Mouse (Mus musculus) neural tube, embryonic 11.5 days (tissue): ENCODE results near the gene Stk32c. TPM values are rescaled to one million over a fixed set of nuclear protein-coding genes. Genes with fewer than 3 reads are reported as not detected.

Experiments
- ATAC-seq: fragments of 200-750 bp; cut with Nextera tagmentation; 2 replicates; pipeline ENCODE4 v1.8.0; 2017; ENCODE audit warnings: moderate number of reproducible peaks, mild to moderate bottlenecking, moderate TSS enrichment, moderate library complexity; ENCODE audit not compliant: insufficient read depth, low FRiP score, low TSS enrichment
- DNase-seq: peaks from one replicate; pipeline ENCODE4 v3.0.0-alpha.2; 2015; ENCODE audit warnings: low spot score
- H3K27ac ChIP-seq: fragments of 300-500 bp; sonication (generic); 2 replicates; pipeline ENCODE4 v1.5.1; 2014; ENCODE audit warnings: low read depth, mild to moderate bottlenecking, low read length
- H3K27me3 ChIP-seq: fragments of 300-500 bp; sonication (generic); 2 replicates; pipeline ENCODE4 v1.6.1; 2014; ENCODE audit warnings: mild to moderate bottlenecking, low read length, mixed read lengths; ENCODE audit not compliant: control insufficient read depth, insufficient read depth
- H3K36me3 ChIP-seq: fragments of 300-500 bp; sonication (generic); 2 replicates; pipeline ENCODE4 v1.6.1; 2014; ENCODE audit warnings: mild to moderate bottlenecking, low read length, moderate library complexity, mixed read lengths; ENCODE audit not compliant: control insufficient read depth, insufficient read depth
- H3K4me1 ChIP-seq: fragments of 300-500 bp; sonication (generic); 2 replicates; pipeline ENCODE4 v1.6.1; 2014; ENCODE audit warnings: low read length, mixed read lengths; ENCODE audit not compliant: control insufficient read depth, insufficient read depth
- H3K4me2 ChIP-seq: fragments of 300-500 bp; sonication (generic); 2 replicates; pipeline ENCODE4 v1.6.1; 2014; ENCODE audit warnings: low read depth, mild to moderate bottlenecking, moderate library complexity
- H3K4me3 ChIP-seq: fragments of 300-500 bp; sonication (generic); 2 replicates; pipeline ENCODE4 v1.5.1; 2014; ENCODE audit warnings: low read depth, low read length
- H3K9ac ChIP-seq: fragments of 300-500 bp; sonication (generic); 2 replicates; pipeline ENCODE4 v1.6.1; 2014; ENCODE audit warnings: mild to moderate bottlenecking, low read length
- H3K9me3 ChIP-seq: fragments of 300-500 bp; sonication (generic); 2 replicates; pipeline ENCODE4 v1.6.1; 2016; ENCODE audit warnings: low read length; ENCODE audit not compliant: control insufficient read depth
- WGBS: fragments of 180-500 bp; shearing (Covaris S2); extraction: QIAGEN DNeasy Blood & Tissue Kit; methylation state at CpG from one replicate; pipeline ENCODE4 v1.1.7; 2014; 5-methylcytosine and 5-hydroxymethylcytosine counted together
- polyA plus RNA-seq: library from polyadenylated mRNA; unstranded; fragments of >200 nt; fragmentation: Nextera tagmentation; extraction: Ambion mirVana; gene quantifications from 2 replicates; pipeline ENCODE4 v1.2.1, GENCODE M21; 2014

Gene Stk32c
- polyA plus RNA-seq, 1 experiment from 2014 or later = 0.46 TPM

DNA sequence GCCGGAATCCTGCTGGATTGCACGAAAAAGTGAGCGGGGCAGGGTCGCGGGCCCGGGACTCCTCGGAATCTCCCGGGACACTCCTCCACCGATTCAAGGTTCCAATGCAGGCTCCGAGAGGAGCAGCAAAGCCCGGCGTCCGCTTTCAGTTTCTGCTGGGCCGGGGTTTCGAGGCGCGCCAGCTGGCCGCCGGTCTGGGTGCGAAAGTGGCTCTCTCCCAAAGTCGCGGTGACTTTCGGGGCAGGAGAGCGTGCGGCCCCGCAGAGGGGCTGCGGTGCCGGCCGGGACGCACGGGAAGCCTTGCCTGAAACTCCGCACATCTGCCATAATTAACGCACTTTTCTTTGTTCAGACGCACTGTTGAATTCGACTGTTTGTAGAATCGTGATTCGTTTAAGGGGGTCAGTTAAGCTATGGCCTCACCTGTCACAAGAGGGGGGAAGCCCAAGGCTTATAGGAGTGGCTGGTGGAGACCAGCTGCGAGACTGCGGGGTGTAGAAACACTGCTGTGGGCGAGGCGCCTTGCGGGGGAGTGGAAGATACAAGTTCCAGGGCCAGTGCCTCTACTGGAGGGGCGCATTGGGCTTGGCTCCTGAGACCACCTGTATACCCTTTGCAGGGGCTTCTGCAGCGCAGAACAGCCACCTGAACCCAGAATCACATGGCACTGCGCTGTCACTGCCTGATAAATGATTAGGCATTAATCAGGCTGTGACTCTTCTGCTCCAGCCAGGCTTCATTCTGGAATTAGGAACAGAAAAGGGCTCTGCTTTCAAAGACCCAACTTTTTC is 35.7 kb upstream of the Stk32c start:
- DNase-seq (peak; percentile 44), ATAC-seq (peak; percentile 26; the same call in 1 of the 2 replicates)
- Histone ChIP-seq H3K27ac (no peak overlapping the region), H3K9ac (peak overlapping the region; percentile 74), H3K4me3 (peak overlapping the region; percentile 55), H3K27me3 (peaks cover 18% of the 10 kb centered on the region), H3K9me3 (no peaks in the 10 kb centered on the region), H3K4me1 (peaks cover 12% of the 10 kb centered on the region), H3K36me3 (no peaks in the 10 kb centered on the region), H3K4me2 (peak overlapping the region; percentile 98)
- 2% methylated on average over 45 of the region's 45 CpGs for WGBS

DNA sequence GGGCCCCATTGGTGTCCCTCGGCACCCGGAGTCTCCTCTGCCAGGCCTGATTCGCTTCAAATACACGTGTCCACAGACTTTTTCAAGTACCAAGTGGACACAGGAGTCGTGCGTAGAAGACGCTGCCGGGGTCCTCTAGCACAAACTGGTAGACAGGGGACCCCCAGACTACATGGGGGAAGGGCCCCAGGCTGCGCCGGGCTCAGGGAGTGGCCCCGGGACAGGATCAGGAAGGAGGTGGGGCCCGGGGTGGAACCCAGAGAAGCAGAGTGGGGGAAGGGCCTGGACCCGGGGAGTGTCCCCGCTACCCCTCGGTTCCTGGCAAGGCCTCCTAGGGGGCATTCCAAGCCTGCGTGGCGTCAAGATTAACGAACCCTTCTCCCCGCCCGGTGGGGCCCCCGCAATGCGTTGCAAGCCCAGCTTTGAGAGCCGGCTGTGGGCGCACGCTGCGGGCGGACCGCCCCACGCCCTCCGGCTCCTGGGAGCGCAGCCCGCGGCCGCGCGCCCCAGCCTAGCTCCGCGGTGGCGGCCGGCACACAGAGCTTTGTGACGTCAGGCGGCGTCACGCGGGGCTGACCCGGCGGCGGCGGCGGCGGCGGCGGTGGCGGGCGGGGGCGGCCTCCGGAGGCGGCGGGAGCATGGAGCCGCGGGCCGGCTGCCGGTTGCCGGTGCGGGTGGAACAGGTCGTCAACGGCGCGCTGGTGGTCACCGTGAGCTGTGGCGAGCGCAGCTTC is 34.9 kb upstream of the Stk32c start, which contains the start of gene Pwwp2b:
Pwwp2b (plus strand) TSS at position 602 of the 734 bp plus-strand sequence.
- Histone ChIP-seq H3K9me3 (no peaks in the 10 kb centered on the region), H3K27ac (no peak within 1 kb of the TSS), H3K4me1 (peaks cover 12% of the 10 kb centered on the region), H3K4me2 (peak within 1 kb of the TSS; percentile 98), H3K36me3 (no peaks in the 10 kb centered on the region), H3K4me3 (peak within 1 kb of the TSS; percentile 55), H3K27me3 (peaks cover 18% of the 10 kb centered on the region), H3K9ac (peak within 1 kb of the TSS; percentile 74)
- under 1% methylated on average over 62 of the region's 72 CpGs for WGBS
- peak; percentile 81 for DNase-seq
- ATAC-seq = peak; percentile 78

GRCm38 (mm10) chr7:139246931-139247880 is 34.1 kb upstream of the Stk32c start:
- peak overlapping the region; percentile 74 for H3K9ac ChIP-seq
- ATAC-seq (peak; percentile 42), DNase-seq (peak; percentile 45)
- H3K9me3 ChIP-seq = no peaks in the 10 kb centered on the region
- H3K4me1 ChIP-seq = peaks cover 12% of the 10 kb centered on the region
- H3K27me3 ChIP-seq = peaks cover 18% of the 10 kb centered on the region
- peak overlapping the region; percentile 55 for H3K4me3 ChIP-seq
- peak overlapping the region; percentile 98 for H3K4me2 ChIP-seq
- no peak overlapping the region for H3K27ac ChIP-seq
- H3K36me3 ChIP-seq = no peaks in the 10 kb centered on the region
- WGBS = 3% methylated on average over 38 of the region's 38 CpGs

- Histone ChIP-seq H3K36me3 (no peaks in the 10 kb centered on the region), H3K4me2 (no peak overlapping the region), H3K9me3 (no peaks in the 10 kb centered on the region), H3K4me3 (no peak overlapping the region), H3K27me3 (peaks cover 18% of the 10 kb centered on the region), H3K27ac (no peak overlapping the region), H3K9ac (no peak overlapping the region), H3K4me1 (peaks cover 12% of the 10 kb centered on the region)
- ATAC-seq = no peak
- 73% methylated on average over 5 of the region's 5 CpGs for WGBS
- DNase-seq = no peak
Observed at GRCm38 (mm10) chr7:139246086-139246485, 33.0 kb upstream of the Stk32c start.

DNA sequence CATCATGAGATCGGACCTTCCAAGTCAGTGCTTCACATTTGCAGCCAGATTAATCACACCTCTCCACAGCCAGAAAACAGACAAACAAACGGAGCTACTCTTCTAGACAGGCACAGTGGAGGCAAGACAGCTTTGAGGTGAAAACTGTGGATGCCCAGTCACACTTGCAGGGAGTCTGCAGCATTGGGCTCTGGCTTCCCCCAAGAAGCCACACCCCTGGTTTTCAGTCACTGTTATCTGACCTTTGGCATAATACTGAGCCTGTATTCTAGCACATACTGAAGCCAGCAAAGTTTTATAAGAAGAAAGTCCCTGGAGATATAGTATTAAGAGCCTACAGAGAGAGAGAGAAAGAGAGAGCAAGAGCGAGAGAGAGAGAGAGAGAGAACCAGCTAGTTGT is 26.3 kb upstream of the Stk32c start:
- no peak for DNase-seq
- 82% methylated on average over 3 of the region's 3 CpGs for WGBS
- H3K27me3 ChIP-seq = 0 out of 2 replicates have a peak, but pooled peaks cover 2% of the 10 kb centered on the region
- H3K4me2 ChIP-seq = no peak overlapping the region
- H3K27ac ChIP-seq = no peak overlapping the region
- ATAC-seq = no peak
- no peaks in the 10 kb centered on the region for H3K36me3 ChIP-seq
- H3K4me3 ChIP-seq = no peak overlapping the region
- peaks cover 2% of the 10 kb centered on the region; the same call in 1 of the 2 replicates for H3K4me1 ChIP-seq
- no peak overlapping the region for H3K9ac ChIP-seq
- H3K9me3 ChIP-seq = no peaks in the 10 kb centered on the region

DNA sequence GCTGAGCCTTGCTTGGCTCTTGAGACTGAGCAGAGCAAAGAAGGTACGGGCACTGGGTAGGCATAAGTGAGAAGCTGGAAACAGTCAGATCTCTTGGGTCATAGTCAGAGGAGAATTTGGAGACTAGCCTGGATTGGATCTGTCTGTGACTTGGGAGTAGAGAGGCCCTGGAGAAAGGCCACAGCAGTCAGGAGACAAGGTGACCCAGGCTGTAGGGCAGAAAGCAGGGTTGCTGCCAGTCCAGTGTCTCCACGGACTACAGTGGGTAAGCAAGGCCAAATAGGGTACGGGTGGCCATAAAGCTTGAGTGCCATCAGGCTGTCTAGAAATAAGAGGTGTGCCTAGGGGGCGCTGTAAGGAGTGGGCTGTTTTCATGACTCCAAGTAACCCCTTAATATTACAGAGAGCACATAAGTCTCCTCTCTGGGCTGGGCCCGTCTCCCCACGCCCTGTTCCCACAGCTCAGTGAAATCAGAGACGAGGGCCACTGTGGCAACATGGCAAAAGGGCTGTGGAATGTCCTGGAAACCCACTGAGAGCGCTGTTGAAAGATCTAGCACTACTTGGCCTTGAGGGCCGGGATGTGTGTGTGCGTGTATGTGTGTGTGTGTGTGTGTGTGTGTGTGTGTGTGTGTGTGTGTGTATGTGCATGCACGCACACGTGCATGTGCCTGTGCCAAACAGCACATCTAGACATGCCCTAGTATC is 22.7 kb upstream of the Stk32c start:
- no peak for ATAC-seq
- Histone ChIP-seq H3K9me3 (no peaks in the 10 kb centered on the region), H3K9ac (no peak overlapping the region)

GRCm38 (mm10) chr7:139234426-139235188 is 21.5 kb upstream of the Stk32c start:
- Histone ChIP-seq H3K9me3 (no peaks in the 10 kb centered on the region), H3K4me1 (peaks cover 7% of the 10 kb centered on the region; the same call in 1 of the 2 replicates), H3K27ac (no peak overlapping the region), H3K36me3 (no peaks in the 10 kb centered on the region), H3K4me2 (no peak overlapping the region), H3K4me3 (no peak overlapping the region), H3K27me3 (0 out of 2 replicates have a peak, but pooled peaks cover 2% of the 10 kb centered on the region), H3K9ac (no peak overlapping the region; the same call in 1 of the 2 replicates)
- DNase-seq (peak; percentile 58), ATAC-seq (peak; percentile 55; the same call in 1 of the 2 replicates)
- WGBS = 8% methylated on average over 18 of the region's 18 CpGs

More for the DNA sequence above, 22.7 kb upstream of the Stk32c start:
- Histone ChIP-seq H3K27ac (no peak overlapping the region), H3K36me3 (no peaks in the 10 kb centered on the region), H3K4me3 (no peak overlapping the region), H3K4me2 (no peak overlapping the region), H3K4me1 (peaks cover 7% of the 10 kb centered on the region; the same call in 1 of the 2 replicates), H3K27me3 (0 out of 2 replicates have a peak, but pooled peaks cover 2% of the 10 kb centered on the region)
- WGBS = 82% methylated on average over 12 of the region's 12 CpGs
- no peak for DNase-seq
